Mouse (Mus musculus) gastrocnemius, postnatal 36 days (tissue): ENCODE measurements around the gene Pphln1. TPM values are rescaled to one million over a fixed set of nuclear protein-coding genes. Genes with fewer than 3 reads are reported as not detected.

Experiments used
- DNase-seq, 2 experiments: peaks; one replicate each; pipeline ENCODE4 v3.0.0; 2022
- intact Hi-C: fragments of 180-260 bp; cut with DNase I; formaldehyde crosslinking; loops from one replicate; pipeline ENCODE4 v1.15.1; 2025
- total RNA-seq, 2 experiments: library from RNA; stranded (reverse); gene quantifications; 2 replicates each; pipeline ENCODE4 v1.2.3; 2021

Pphln1 gene
- total RNA-seq, 2 experiments from 2014 or later, result 13.4 to 14.1 TPM

DNA sequence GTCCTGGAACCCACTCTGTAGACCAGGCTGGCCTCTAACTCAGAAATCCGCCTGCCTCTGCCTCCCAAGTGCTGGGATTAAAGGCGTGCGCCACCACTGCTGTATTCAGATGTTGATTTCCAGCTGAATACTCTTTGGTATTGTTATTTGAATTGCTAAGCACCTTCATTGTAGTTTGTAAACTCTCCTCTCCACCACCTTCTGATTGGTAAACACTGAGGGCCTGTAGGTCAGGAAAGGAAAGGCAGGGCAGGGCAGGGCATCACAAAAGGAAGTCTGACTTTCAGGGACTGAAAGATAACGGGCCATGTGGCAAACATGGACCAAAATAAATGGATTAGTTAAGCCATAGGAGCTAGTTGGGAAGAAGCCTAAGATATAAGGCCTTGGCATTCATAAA is 91.4 kb downstream of the Pphln1 start:
- DNase-seq, result no peak
- intact Hi-C loops, result no loop called here

DNA sequence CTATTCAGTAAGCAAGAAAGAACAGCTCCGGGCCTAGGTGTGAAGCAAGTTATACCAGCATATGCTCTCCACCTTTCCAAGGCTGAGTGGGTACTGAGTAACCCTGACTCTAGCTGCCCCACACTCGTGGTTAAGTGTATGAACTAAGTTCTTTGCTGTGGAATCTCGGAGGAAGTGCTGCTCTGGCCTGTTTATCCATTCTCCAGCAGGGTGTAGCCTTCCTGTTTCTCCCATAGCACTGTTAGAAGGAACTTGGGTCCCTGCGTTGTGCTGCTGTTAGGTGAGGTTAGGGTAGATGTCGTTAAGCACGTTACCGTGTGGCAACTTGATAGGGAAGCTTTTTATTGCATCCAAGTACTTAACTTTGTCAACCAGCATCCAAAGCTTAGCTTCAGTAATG is 96.5 kb downstream of the Pphln1 start:
- intact Hi-C loops, result no loop called here
- no peak for DNase-seq

DNA sequence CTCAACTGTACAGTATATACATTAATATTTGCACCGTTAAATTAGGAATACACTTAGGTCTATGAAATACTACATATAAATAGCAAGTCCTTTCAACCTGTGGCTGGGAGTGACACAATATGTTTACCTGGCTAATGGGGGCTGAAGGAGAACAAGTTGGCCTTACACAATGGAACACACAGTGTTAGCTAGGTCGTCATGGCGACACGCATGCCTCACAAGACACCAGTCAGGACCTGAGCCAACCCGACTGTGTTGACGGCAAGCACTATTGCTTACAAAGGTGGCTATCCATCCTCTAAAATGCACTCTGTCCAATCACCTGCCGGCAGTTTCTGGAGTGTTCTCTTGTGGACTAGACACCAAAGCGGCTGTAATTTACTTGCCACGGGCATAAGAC is 101.7 kb downstream of the Pphln1 start:
- intact Hi-C loops, result no loop called here
- DNase-seq, result no peak

DNA sequence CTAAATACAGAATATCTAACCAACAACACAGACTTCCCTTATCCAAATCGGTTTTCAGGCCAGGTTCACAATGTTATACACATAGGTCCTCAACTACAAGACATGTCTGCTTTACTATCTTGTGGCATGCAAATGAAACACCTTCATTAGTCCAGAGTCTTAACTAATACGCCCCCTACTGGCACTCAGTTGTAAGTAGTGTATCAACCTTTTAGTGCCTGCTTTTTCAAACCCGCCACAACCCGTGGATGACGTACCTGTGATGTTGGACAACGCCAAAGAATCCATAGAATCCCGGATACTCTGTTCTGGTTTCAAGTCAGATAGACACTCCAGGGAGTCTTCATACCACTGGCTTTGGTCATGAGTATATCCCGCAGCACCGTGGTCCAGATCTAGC is 104.6 kb downstream of the Pphln1 start:
- no peak for DNase-seq
- intact Hi-C loops, result no loop called here

DNA sequence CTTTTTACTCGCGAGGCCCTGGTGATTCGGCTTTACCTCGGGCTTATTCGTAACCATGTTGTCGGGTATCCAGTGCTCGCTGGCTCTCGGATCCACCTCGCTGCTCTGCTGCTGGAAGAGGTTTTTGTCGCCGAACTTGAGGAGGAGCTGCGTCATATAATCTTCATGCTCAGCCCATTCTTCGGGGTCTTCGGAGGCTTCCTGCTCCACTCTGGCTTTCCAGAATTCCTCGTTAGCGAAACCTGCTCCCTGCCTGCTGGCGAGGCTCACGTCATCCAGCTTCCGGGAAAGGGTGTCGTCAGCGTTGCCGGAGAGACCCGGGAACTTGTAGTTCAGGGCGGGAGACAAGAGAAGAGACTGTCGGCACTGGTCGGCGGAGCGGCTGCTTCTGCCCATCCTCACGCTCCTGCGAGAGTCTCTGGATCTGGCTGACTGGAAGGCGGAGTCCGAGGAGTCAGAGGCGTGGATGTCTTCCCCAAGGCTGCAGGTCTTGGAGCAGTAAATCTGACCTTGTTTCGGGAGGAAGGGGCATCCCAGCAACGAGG is 105.1 kb downstream of the Pphln1 start:
- DNase-seq, result no peak
- intact Hi-C loops, result no loop called here

DNA sequence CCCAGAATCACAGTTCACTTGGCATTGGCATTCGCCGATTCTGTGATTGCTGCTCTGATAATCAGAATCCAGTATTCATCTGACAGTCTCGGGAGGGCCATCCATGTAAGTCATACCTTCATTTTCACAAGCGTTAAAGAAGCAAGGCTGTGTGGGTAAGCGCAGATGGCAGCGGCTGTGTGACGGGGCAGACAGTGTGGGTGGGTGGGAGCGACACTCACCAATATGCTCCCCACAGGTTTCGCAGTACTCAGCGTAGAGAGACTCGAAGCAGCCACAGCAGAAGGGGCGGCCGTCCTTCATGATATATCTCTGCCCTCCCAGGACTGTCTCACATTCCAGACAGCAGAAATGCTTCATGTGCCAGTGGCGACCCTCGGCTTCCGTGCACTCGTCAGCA is 106.7 kb downstream of the Pphln1 start:
- intact Hi-C loops, result no loop called here
- DNase-seq, result no peak

DNA sequence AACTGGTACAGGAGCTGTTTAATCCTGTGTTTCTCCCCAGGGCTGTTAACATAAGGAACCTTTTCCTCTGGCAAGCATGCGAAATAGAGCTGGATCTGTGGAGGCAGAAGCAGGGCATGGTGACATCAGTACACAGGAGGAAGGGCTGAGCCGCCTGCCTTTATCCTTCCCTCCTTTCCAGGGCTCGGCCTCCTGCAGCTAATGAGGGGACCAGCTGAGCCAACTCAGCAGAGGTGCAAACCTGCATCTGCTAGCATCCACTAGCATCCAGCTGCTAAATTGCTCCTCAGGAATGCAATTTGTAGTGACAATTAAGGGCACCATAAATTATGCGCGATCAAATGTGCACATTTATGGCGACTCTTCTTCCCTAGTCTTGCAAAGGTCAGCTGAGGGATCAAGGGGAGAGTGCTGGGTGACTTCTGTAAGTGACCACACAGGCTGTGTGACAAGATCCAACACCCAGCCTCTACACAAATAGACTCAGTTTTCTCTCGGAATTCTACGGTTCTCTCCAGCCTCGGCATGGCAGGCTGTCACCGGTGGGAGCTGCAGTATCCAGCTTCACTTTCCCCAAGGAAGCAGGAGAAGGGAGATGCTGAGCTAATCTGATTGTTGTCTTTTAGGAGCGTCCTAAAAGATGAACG is 112.7 kb downstream of the Pphln1 start:
- DNase-seq, result no peak
- intact Hi-C loops, result no loop called here

DNA sequence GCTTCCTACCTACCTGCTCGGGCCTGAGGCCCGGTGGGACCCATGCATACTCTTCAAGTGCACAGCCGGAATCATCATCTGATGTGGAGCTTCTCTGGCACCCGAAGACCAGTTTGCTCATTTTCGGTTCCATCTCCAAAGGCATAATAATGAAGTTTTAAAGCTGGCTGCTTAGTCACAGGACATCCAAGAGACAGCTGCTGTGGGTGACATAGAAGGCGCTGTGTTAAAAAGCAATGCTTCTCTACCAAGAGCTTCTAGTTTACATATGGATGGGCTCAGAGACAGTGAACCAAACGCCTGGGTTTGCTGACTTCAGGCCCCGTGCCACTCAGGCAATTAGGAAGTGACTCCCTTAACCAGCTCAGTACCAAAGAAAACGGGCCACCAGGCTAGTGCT is 114.3 kb downstream of the Pphln1 start:
- intact Hi-C loops, result no loop called here
- DNase-seq, result no peak

DNA sequence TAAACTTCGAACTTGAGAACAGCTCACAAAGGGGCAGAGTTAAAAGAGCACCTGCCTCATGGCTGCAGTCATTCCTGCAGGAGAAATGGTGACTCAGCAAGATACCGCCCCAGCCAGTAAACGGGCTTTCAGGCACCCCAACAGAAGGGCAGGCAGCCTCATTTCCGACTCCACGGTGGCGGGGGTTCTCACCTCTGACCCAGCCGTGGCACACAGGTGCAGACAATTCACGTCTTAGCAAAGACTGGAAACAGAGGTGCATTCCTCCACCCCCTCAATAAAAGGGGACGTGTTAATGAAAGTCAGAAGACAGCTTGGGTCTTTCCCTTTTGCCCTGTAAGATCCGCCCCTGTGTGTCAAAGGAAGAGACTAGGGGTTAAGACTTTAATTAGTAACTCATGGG is 115.8 kb downstream of the Pphln1 start:
- no peak for DNase-seq
- intact Hi-C loops, result no loop called here

DNA sequence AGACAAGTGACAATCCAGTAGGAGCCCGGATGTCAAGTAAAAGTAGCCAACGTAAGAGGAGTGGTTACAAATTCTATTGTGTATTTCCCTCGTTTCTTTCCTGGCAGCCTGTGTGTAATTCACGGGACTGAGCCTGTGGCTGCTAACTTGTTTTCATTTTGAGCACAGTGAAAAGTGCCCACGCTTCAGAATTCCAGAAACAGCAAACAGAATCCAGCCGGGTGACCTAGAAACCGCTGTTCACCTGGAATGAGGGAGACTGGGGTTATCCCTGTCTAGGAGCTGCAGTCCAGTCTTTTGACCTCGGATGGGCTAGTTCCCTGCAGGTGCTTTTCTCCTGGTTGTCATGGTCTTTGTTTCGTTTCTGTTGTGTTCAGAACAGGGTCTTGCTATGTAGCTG is 117.2 kb downstream of the Pphln1 start:
- DNase-seq, result no peak
- intact Hi-C loops, result loop anchor here (5.0 kb wide), 1 partner anchor 62 kb away; no protein-coding TSS in a partner anchor

DNA sequence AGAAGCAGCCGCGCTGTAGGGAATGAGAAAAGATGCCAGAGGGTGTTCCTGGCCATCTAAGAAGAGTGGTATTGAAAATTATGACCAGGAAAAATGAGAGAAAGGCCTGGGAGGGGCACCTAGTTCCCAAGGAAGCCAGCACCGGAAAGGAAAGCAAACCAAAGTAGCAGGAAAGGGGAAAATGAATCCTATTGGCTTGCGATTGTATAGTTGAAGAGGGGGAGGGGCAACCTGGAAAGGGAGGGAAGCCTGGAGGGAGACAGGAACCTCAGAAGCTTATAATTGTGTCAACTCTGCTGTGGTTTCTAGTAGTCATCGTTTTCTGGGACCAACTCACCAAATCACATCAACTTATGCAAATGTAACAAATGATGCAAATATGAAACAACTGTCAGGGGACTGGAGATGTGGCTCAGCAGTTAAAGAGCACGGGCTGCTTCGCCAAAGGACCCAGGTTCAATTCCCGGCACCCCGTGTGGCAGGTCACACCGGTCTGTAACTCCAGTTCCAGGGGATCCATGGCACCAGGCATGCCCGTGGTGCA is 118.9 kb downstream of the Pphln1 start:
- no peak for DNase-seq
- intact Hi-C loops, result loop anchor here (5.0 kb wide), 1 partner anchor 60 kb away; no protein-coding TSS in a partner anchor

DNA sequence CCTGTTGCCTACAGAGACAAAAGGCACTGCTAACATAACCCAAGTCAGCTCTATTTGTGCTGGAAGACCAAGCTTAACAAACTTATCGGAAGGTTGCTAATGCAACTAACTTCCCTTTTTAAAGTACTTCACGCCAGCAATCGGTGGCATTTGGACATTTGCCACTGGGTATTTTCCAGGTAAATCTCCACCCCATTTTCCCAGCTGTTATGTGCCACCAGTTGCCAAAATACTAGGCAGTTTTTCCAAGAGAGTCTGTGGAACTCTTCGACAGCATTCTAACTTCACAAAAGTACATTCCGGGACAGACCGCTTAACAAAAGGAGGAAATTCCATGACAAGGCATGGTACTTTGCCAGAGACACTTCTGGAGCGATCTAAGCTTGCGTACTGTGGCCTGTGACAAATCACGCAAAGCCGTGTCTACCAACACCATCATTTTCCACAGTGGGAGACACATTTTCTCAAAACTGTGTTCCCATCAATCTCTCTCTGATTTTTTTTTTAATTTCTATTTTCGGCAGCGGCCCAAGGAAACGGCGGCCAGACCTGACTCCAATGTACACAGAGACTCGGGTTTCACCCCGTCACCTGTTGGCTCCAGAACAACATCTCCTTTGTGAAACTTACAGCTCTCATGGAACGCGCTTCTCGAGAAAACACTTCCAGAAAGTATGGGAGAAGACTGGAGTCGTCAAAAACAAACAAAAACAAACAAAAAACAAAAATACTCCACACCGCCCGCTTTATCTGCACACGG is 120.2 kb downstream of the Pphln1 start:
- intact Hi-C loops, result loop anchor here (2.0 to 5.0 kb wide), 2 partner anchors 59 to 694 kb away; no protein-coding TSS in a partner anchor
- DNase-seq, result peak in 1 of 2 experiments; percentile 19

DNA sequence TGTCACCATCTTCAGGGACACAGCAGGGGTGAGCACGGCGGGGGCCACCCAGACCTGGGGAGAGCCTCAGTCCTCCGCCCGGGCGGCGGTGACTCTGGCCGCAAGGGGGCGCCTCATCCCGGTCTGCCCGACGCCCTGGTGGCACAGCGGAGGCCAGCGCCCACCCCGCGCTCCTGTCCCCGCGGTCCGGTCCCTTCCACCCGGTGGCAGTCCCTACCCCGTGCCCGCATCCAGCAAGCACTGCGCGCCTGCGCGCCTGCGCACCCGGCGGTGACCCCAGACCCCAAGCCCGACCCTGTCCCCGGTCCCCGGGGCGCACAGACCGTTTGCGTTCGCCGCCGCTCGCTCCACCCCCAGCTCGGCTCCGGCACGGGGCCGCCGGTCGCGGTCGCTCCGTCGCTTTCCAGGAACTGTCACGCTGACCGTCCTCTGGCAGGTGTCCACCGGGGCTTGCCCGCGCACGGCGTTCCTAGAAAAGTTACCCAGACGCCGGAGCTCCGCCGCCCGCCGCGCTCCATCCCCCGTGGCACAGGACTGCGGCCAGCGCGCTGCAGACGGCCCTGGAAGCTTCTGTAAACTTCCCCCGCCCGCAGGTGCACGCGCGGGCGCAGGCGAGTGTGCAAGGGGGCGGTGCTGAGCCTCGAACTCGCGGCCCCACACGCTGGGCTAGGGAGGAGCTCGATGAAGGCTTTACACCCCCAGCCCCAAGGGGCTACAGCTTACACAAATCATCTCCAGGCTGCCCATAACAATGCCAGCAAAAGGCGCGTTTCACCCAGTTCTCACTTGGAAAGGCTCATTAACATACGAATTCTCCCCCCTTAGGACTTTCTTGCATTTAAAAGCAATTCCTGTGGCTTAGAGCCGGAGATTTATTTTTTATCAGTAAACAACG is 121.0 kb downstream of the Pphln1 start:
- DNase-seq, result peak; percentile 83 to 85
- intact Hi-C loops, result loop anchor here (2.0 to 5.0 kb wide), 2 partner anchors 58 to 694 kb away; no protein-coding TSS in a partner anchor

DNA sequence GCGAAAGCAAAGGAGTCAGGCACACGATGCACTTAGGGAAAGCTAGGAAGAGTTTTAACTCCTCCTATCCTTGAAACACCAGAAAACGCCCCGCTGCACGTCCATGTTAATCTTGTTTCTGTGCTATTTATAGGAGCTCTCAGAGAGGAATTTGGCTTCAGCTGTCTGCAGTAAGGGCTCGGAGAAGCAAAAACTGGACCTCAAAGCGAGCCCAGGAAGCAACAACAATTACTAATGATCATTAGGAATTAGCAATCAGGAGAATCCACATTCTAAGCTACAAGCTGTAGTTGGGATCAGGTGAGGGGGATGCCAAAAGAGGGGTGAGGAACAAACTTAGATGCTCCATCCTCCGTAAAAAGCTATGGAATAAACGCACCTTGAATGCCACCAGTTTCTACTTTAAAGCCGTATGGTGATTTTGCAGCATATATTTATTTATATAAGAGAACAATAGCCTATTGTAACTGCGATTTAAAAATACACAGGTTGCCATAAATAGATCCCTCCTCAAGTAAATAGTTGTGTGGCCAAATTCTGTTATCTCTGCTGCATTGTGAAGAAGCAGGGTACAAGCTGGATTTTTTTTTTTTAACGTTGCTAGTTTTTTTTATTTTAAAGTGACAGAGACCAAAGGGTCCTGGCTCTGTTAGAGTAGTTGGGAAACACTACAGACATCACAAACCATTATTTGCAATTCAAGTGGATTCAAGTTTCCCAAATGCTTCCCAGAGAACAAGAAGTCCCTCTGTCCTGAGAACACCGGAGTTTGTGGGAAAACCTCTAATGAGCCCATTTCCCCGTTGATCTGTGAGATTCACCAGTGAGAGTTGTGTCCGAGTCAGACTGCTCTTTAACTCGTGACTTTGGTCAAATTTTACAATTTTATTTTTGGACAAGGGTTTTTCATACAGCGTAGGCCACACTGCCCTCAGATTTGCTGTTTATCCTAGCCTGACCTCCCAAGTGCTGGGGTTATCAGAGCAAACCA is 122.0 kb downstream of the Pphln1 start:
- intact Hi-C loops, result loop anchor here (2.0 to 5.0 kb wide), 2 partner anchors 57 to 693 kb away; no protein-coding TSS in a partner anchor
- DNase-seq, result no peak

DNA sequence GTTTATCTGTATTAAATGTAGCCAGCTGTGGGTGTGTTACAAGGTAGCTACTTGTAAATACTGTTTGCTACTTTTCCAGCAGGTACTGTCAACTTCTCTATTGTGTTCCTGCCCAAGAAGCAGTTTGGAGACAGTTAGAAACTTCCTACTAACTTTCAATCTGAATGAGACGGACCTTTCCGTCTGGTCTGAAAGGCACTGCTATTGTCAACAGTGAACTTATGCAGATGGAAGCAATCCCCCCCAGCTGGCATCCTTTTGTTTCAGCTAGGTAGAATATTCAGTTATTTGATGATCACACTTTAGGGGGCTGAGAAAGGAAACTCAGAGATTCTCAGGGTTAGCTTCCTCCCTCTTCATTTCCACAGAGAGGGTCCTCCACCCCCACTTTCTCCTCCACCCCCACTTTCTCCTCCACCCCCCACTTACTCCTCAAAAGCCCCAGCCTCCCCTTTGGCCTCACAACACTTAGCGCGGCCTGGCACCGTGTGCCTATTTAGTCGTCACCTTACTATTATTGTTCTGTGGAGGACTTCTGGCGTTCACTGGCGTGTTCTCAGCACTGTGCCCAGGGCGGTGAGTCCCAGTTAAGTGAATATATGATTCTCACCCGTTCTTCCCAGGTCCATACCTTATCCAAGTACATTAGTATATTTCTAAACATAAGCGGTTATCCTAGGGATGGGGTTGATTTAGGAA is 123.1 kb downstream of the Pphln1 start:
- DNase-seq, result no peak
- intact Hi-C loops, result no loop called here

DNA sequence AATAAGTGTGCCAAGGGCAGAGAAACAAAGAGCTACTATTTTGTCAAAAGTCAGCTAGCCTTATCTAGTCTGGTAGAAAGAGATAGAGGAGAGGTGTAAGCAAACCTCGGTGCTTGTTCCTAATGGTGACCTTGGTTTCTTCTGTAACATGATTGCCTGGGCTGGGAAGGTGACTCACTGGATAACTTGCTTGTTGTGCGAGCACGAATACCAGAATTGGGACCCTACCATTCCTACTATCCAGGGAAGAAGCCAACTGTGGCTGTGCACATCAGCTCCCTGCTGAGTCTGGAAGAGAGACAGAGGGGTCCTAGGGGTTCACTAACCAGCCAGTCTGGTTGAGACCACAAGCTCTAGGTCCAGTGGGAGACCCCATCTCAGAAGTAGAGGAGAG is 123.6 kb downstream of the Pphln1 start:
- intact Hi-C loops, result no loop called here
- no peak for DNase-seq

DNA sequence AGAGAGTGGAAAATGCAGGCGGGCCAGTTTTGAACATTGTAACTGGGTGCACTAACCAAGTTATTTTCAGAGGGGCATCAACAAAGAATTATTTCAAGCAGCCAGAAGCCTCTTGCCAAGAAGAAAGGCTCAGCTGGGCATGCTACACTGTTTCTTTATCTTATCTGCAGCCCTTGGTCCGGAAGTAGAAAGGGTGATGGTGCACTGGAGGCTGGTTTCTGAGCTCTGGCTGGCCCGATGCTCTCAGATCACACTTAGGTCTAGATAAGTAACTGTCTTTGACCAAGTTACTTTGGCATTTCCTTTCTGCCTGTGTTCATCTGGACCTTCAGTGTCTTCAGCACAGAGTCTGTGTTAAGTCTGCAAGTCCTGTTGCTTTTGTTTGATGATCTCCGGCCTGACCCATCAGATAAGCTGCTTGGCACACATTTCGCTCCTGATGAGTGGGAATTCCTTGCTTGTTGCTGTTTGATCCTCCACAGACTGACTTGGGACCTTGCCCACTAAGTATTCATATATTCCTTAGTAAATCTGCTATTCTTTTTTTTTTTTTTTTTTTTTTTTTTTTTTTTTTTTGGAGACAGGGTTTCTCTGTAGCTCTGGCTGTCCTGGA is 127.3 kb downstream of the Pphln1 start:
- no peak for DNase-seq

More for the DNA sequence above, 127.3 kb downstream of the Pphln1 start:
- intact Hi-C loops, result no loop called here
